Mouse (Mus musculus) thymus, adult 18-20 months (tissue): Measurements from ENCODE around the gene H3f3b.
"Not testable (repeated sequence)": the region's sequence is repeated elsewhere in the genome, so short reads cannot be mapped to it uniquely, and the experiment has no call there.

ENCODE experiments used
- DNase-seq, 2 experiments: peaks; one replicate each; pipeline ENCODE4 v3.0.0; 2022; ENCODE audit warnings: mixed read lengths in 2 of 2

Gene H3f3b

DNA sequence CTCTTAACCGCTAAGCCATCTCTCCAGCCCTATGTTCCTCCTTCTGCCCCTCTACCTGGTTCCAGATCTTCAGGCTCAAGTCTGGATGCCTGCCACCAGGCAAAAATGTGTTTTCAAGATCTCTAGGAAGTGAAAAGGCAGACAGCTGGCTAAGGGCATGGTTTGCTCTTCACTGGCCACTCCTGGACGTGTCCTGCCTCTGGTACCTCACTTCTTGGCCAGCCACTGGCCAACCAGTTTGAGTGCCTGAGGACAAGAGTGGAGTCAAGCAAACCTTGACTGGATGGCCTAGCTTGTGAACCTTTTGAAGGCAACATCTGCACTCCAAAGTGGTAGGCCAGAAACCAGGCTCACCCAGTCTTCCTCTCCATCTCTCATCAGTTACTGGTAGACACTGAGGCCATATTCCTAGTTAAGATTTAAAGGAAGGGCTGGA is 7.8 kb downstream of the H3f3b start:
- no peak for DNase-seq

DNA sequence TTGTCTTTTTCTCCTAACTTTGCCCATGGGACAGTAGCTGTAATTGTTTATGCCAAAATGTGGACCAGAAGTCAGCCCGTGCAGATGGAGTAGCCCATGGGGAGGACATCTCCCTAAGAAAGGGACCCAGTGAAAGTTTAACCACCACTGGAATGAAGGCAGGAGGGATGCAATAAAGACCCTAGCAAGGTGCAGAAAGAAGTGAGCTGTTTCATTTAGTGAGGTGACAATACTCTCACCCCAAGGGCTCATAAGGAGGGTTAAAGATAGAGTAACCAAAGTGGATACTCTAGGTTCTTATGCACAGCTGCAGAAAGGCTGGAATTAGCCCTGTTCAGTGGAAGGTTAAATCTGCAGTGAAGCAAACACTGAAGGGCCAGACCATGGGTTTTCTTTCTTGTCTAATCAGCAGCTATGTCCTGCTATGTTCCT is 8.4 kb downstream of the H3f3b start:
- no peak for DNase-seq

DNA sequence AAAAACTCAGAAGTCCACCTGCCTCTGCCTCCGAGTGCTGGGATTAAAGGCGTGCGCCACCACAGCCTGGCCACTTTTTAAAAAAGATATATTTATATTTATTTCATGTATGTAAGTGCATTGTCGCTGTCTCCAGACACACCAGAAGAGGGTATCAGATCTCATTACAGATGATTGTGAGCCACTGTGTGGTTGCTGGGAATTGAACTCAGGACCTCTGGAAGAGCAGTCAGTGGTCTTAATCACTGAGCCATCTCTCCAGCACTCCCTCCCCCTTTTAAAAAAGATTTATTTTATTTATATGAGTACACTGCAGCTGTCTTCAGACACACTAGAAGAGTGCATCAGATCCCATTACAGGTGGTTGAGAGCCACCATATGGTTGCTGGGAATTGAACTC is 8.9 kb downstream of the H3f3b start:
- DNase-seq: not testable (repeated sequence)

DNA sequence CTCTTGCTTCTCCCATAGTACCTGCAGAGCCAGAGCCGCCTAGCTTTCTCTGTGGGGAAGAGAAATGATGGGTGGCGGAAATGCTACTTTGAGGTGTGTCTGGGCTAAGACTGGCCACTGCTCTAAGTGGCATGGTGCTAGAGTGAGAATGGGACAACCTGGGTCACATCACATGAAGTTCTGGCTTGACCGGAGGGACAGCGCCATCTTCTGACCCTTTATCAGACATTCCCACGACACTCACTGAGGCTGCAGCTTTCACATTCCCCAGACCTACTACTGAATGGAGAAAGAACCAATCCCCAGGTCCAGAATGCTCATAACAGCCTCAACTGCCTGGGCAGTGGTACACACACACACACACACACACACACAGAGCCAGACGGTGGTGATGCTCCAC is 9.7 kb downstream of the H3f3b start:
- DNase-seq: no peak

DNA sequence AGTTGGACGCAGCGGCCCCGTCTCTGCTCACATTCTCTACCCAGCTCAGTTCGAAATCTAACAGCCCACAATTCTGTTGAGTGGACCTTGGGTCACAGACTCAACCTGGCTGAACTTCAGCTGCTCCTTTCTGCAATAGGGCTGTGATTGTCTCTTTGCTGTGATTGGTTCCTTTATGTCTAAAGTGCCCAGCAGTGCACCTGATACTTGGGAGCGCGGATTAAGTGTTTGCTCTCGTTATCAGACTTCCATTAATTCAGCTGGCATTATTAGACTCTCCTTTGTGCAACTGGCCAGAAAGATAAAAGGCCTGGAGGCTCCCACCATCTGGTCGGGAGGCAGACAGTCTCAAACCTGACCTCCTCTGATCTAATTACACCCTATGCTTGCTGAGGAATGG is 12.9 kb downstream of the H3f3b start:
- DNase-seq: no peak

DNA sequence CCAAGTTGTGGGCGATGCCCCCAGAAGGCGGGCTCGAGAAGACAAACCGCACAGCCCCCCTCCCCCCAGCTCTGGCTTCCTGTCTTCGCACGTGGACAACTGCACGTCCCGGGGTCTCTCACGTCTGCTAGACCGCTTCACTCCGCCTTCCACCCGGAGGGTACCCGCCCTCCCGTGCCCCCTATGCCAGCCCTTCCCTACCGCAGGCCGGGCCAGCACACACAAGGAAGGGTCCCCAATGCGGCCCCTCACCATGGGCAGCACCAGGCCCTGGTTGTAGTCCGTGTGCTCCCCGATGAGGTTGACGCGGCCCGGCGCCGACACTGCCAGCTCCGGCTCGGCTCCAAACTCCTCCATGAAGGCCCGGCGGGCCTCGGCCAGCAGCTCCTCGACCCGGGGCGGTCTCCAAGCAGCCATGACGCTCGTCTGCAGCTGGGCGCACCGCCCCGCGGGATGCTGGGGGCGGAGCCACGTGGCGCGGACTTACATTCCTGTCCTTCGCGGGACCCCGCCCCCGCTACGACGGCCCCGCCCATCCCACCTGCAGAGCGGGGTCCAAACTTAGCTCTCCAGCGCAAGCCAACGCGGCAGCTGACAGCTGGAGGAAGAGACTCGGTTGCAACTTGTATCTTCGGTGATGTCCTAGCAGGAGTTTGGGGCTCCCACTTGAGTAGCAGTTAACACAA is 15.4 kb downstream of the H3f3b start, which contains the start of gene Galk1:
Gene Galk1 (minus strand): TSS at position 458 of the 686 bp plus-strand sequence.
- DNase-seq: peak; percentile 96

DNA sequence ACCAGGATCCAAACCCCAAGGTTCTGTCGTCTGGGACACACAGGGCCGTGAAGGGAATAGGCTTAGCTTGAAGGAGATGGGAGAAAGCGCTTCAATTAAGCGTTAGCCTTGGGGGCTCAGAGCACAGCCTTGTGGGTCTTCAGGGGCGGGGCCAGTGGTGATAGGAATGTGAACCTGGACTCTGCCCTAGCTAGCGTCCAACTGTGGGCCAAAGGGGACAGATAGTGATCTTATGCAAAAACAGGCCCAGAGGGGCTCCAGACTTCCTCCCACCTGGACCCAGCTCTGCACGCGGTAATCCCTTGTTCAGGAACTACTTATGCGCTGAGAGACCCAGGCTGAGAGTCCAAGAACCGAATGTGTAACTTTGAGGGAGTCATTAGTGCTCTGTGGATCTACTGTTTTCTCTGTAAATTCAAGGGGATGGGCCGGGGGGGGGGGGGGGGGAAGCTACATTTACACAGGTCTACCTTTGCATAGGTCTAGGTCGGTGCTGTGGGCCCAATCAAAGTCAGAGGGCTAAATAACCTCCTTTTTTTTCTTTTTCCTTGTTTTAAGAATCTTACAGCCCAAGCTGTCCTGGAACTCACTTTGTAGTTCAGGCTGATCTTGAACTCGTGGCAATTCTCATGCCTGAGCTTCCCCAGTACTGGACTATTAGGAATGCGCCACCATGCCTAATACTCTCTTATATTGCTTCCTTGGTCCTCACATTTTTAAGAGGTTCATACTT is 16.1 kb downstream of the H3f3b start:
- DNase-seq: peak in 1 of 2 experiments; percentile 22

DNA sequence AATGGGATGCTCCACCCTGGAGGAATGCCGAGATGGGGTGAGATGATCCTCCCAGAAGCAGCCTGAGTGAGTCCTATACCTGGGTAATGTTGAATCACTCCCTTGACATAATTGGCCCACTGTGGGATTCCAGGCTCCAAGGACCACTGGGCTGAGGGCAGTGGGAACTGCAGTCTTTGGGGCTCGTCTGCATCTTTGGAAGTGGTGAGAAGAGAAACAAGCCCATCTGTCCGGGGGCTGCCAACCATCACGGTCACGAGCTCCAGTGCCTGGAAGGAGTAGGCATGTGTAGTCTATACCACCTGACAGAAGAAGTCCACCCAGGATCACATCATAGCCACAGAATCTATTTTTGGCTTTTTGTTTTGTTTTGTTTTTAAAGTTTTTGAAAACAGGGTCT is 16.8 kb downstream of the H3f3b start:
- no peak for DNase-seq

DNA sequence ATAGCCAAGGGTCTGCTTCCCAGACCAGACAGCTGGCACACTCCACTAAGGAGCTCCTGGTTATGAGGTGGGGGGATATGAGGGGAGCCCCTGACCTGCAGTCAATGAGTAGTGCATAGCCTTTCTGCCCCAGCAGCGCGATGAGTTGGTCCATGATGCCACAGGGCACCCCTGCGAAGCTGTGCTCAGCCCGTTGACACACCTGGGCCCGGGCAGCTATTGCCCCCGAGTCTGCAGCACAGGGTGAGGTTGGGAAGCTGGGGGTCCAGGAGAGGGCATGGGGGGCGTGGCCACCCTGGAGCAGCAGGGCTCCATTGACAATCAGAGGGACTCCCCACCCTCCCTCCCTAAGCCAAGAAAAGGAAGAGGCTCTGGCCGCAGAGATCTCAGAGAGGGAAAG is 17.6 kb downstream of the H3f3b start:
- DNase-seq: peak in 1 of 2 experiments; percentile 18

DNA sequence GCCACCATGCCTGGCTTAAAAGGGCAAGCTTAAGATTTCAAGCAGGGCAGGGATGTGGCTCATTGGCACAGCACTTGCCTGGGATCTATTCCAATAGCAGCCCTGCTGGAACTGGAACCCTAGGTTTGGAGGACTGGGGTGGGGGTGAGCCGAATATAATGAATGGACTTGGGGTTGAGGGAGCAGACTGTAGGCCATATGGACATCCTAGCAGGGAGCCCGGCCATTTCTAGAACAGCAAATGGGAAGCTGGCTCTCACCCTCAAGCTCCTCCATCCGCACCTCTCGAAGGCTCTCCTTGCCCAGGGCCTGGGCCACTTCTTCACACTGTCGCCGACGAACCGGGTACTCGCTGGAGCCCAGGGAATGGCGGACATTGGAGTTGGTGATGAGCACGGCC is 18.1 kb downstream of the H3f3b start:
- no peak for DNase-seq

DNA sequence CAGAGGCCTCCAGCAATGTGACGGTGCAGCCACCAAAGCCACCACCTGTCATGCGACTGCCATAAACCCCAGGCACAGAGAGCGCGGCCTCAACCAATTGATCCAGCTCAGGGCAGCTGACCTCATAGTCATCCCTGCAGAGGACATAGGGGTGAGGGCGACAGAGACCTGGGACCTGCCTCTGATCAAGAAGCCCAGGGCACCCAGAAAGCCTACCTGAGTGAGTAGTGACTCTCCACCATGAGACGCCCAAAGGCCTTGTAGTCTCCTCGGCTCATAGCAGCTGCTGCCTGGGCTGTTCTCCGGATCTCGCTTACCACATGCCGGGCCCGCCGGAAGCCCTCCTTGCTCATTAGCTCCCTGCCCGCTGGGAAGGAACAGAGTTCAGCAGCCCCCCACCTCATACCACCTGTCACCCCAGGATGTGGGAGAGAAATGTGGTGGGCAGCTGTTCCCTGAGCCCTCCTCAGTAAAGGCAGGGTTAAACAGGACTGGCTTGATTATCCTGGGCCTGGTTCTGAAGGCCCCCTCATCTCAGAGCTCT is 18.9 kb downstream of the H3f3b start:
- DNase-seq: no peak

DNA sequence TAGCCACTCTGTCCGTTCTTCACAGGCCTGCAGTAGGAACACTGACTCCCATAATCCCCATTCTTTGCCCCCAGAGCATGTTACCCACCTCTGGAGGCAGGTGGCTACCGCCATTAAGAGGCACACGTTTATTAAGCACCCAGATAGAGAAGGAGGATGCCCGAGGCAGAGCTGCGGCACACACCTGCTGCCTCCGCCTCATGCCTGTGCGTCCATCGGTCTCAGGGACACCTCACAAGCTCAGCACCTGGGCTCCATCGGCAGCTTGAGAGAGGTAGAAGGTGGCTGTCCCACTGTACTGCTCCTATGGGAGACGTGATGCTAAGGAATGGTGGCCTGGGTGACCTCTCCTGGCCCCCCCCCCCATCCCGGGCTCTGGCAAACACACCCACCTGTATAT is 19.4 kb downstream of the H3f3b start:
- DNase-seq: no peak

DNA sequence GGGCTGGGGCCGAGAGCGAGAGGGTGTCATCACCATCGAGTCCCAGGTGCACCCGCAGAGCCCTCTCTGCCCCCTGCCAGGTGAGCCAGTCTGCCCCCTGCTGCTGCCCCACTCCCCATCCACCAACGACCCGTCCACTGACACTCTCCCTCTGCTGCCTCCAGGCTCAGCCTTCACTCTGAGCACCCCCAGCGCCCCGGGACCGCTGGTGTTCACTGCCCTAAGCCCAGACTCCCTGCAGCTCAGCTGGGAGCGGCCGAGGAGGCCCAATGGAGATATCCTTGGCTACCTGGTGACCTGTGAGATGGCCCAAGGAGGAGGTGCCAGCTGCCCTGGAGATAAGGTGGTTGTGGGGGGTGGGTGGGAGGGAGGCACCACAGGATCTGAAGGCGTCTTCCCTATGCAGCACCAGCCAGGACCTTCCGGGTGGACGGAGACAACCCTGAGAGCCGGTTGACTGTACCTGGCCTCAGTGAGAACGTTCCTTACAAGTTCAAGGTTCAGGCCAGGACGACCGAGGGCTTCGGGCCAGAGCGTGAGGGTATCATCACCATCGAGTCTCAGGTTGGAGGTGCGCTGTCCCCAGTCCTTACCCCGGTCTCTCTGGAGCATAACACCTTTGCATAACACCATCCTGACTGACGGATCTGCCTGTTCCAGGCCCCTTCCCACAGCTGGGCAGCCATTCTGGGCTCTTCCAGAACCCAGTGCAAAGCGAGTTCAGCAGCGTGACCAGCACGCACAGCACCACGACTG is 20.5 kb downstream of the H3f3b start:
- DNase-seq: no peak

DNA sequence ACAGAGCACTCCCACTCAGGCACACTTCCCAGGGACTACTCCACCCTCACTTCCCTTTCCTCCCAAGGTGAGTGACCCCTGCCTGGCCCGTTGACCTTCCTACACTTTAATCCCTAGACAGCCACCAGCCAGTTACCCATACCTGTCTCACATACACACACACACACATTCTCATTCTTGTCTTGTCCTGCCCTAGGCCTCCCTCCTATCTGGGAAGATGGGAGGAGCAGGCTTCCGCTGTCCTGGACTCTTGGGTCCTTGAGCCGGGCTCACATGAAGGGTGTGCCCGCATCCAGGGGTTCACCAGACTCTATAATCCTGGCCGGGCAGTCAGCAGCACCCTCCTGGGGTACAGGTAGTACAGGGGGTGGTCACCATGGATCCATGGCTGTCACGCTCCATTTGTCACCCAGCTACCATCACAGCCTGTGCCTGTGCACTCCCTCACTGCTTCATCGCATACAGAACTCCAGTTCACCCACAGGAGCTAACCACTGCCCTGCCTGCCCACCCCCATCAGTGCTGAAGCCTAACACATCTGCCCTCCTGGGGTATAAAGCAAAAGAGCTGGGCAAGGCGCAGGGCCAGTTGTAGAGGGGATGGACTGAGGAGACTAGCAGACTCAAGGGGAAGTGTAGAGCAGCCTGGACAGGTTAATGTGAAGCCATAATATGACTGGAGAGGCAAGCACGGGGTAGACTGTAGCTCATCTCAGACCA is 21.9 kb downstream of the H3f3b start:
- no peak for DNase-seq

DNA sequence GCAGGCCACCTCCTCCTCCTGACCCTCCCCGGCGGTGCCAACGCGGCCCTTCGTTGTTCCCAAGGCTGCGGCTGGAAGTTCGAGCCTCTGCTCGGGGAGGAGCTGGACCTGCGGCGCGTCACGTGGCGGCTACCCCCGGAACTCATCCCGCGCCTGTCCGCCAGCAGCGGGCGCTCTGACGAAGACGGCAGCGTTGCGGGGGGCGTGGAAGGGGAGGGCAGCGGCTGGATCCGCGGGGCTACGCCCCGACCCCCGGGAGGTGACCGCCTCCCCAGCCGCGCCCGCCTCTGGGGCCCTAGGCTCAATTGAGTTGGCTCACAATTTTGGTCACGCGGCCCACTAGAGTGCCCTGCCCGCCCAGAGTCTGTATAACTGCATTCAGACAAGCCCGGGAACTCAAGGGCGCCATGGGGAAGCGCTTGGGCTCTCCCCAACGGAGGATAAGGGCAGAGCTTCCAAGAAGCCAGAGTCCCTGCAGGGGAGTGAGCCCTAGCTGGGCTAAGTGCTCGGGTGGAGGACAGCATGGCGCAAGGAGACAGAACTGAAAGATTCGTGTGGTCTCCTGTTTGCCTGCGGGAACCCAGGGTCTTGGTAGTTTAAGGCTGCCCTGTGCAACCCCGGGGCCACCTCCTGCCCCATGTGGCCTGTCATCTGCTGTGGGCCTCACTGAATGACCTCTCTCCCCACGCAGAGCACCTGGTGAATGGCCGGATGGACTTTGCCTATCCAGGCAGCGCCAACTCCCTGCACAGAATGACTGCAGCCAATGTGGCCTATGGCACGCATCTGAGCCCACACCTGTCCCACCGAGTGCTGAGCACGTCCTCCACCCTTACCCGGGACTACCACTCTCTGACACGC is 22.7 kb downstream of the H3f3b start:
- peak; percentile 60 to 62 for DNase-seq

DNA sequence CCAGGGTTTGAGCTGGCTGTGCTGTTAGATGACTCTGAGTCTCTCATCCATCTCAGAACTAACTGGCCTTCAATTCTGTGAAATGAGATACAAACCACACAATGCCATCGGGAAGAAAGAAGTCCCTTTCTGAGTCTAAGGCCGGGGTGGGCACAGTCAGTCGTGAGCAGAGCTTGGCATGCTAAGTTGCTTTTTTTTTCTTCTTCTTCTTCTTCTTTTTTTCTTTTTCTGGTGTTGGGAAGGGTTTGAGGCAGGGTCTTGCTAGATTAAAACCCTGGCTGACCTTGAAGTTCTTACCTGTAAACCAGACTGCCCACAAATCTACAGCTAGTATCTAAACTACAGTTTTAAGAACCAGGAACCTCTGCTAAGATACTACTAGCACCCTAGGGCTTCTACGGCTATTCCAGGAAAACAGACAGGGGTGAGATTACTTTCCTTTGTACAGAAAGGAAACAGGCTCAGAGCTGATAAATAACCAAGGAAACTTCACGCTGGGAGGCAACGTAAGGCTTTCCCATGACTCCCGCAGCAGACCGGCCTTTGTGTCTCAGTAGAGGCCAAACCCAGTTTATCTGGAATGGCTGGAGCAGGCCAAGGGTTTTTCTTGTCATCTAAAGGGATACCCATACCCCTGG is 23.5 kb downstream of the H3f3b start:
- DNase-seq: no peak

DNA sequence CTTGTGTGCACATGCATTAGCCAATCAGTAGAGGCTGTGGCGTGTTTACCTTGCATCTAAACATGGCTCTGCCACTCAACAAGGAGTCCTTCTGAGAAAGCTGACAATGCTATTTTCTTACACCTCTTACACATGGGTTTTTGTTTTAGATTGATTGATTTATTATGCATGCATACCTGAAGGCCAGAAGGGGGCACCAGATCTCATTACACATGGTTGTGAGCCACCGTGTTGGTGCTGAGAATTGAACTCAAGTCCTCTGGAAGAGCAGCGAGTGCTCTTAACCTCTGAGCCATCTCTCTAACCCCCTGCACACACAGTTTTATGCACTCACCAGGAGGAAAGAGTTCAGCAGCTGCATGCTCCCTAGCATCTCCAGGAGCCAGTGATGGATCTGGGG is 24.9 kb downstream of the H3f3b start:
- DNase-seq: no peak

DNA sequence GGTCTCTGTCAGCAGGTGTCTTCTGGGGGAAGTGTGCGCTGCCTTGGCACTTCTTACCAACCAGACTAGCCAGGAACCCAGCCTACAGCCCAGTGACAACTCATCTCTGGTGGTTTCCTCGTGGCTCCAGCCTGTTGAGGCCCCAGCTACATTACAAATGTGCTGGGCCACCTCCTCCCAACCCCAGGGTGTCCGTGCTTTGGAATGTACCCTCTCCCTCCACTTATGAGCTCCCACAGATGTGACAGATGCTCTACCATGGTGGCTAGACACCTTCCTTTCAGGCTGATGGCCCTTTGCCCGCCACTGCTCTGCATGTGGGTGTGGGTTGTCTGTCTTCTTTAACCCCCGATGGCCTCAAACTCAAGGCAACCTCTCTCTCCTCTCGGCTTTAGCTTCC is 26.0 kb downstream of the H3f3b start:
- no peak for DNase-seq

DNA sequence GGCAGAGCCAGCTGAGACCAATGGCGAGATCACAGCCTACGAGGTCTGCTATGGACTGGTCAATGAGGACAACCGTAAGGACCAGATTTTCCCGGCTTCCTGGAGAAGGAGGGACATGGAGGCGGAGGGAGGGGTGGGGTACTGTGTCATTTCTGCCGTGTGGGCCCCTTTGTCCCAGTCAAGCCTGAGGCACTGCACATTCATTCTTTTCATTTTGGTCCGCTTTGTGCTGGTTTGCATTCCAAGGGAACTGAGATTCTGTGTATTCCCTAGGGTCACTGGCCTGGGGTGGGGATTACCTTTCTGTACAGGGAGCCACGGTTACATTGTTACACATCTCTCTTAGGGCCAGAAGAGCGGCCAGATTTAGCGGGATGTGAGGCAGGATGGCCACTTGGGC is 27.2 kb downstream of the H3f3b start:
- DNase-seq: no peak

DNA sequence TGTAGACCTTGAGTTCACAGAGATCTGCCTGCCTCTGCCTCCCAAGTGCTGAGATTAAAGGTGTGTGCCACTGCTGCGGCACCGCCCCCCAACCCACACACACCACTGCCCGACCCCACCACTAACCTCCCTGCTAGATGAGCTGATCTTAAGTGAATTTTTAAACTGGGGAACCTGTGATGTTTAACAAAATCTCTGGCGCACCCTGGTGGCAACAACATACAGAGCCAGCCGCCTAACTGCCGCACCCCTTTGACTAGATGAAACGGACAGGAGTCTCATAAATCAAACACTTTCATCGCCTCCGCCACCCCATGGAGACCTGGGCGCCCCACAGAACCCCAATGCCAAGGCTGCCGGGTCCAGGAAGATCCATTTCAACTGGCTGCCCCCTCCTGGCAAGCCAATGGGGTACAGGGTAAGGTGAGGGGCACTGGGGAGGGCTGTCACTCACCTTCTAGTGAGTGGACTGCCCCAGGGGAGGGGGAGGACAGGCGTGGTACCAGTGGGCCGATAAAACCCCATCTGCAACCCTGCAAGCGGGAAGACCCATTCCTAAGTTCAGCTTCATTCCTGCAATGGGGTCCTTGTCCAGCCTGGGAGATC is 28.1 kb downstream of the H3f3b start:
- peak in 1 of 2 experiments; percentile 59 for DNase-seq

DNA sequence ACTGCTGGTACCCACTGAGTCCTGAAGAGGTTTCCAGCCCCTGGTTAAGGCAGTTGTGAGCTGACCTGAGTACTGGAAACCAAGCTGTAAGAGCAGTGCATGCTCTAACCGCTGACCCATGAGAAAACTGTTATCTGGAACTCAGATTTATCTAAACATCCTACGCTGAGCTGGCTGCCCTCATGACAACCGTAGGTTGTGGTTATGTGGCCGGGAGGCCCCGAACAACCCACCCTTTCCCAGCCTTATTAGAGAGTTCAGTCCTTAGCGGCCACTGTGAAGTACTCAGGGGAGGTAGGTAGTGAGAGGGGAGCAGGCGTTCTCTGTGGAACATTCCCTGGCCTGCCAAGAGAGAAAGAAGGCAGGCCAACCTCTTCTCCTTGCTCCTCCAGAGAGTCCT is 28.7 kb downstream of the H3f3b start:
- no peak for DNase-seq
